Mouse (Mus musculus) bone marrow, adult 2 months (tissue): ENCODE data around the gene Angpt4.

ENCODE experiments used
- CTCF ChIP-seq: fragments of 200-500 bp; IDR thresholded peaks from 2 replicates; pipeline ENCODE4 v1.5.1; 2011; ENCODE audit warnings: low read length, control low read depth; ENCODE audit not compliant: control insufficient read depth, insufficient read depth
- POLR2A ChIP-seq: fragments of 200-500 bp; IDR thresholded peaks from 2 replicates; pipeline ENCODE4 v1.6.1; 2011; ENCODE audit warnings: low read depth, mild to moderate bottlenecking, control low read depth, low read length, borderline replicate concordance; ENCODE audit not compliant: control insufficient read depth

DNA sequence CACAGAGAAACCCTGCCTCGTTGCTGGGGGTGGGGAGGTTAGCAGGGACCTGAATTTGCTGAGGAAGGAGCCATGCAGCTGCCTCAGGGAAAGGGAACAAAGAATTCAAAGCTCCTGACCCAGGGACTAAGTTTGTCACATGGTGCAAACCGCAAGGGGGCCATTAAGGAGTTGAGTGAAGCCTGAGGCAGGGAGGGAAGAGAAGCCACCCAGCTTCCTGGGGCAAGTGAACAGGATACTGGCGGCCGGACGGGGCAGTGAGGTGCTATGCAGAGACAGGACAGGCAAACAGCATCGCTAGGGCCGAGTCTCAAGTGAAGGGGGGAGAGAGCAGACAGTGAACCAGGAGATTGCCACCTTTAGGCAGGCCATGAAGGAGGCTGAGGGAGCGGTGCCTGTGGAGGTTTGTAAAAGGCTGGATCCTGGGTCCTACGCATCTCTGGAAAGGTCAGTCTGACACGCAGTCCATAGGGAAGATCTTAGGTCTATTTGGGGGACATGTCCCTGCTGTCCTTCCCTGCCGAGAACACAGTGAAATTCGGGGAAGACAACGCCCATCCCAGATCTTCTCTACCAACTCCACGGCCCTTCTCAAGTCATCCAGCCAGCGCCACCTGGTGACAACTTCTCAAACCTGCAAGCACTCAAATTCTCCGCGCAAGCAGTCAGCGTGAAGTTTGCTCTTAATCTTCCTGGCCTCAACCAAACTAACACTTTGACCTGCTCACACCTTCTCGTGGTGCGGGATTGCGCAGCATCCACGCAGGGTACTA, 83.5 kb downstream of the Angpt4 start:
- peak; percentile 89 for TF ChIP-seq CTCF
- no peak for TF ChIP-seq POLR2A
